Mouse (Mus musculus) intestine, postnatal 0 days (tissue): ENCODE data around the gene Dusp15. TPM values are rescaled to one million over a fixed set of nuclear protein-coding genes. Genes with fewer than 3 reads are reported as not detected.

Experiments
- ATAC-seq: fragments of 200-750 bp; cut with Nextera tagmentation; 2 replicates; pipeline ENCODE4 v1.8.0; 2017; ENCODE audit warnings: mild to moderate bottlenecking, moderate TSS enrichment, moderate library complexity
- H3K27ac ChIP-seq: fragments of 300-500 bp; sonication (generic); 2 replicates; pipeline ENCODE4 v1.5.1; 2014; ENCODE audit warnings: mild to moderate bottlenecking, low read depth, low read length, moderate library complexity
- H3K27me3 ChIP-seq: fragments of 300-500 bp; sonication (generic); replicated peaks from 2 replicates; pipeline ENCODE4 v1.6.1; 2014; ENCODE audit warnings: low read length, mixed read lengths; ENCODE audit not compliant: control insufficient read depth, insufficient read depth
- H3K36me3 ChIP-seq: fragments of 300-500 bp; sonication (generic); 2 replicates; pipeline ENCODE4 v1.6.1; 2014; ENCODE audit warnings: mild to moderate bottlenecking, moderate library complexity; ENCODE audit not compliant: control insufficient read depth, insufficient read depth
- H3K4me1 ChIP-seq: fragments of 300-500 bp; sonication (generic); replicated peaks from 2 replicates; pipeline ENCODE4 v1.6.1; 2014; ENCODE audit warnings: antibody characterized with exemption, low read length, mixed read lengths; ENCODE audit not compliant: control insufficient read depth, insufficient read depth
- H3K4me2 ChIP-seq: fragments of 300-500 bp; sonication (generic); replicated peaks from 2 replicates; pipeline ENCODE4 v1.6.1; 2014; ENCODE audit warnings: low read depth, mild to moderate bottlenecking, moderate library complexity
- H3K4me3 ChIP-seq: fragments of 300-500 bp; sonication (generic); 2 replicates; pipeline ENCODE4 v1.5.1; 2014; ENCODE audit warnings: low read depth, low read length
- H3K9ac ChIP-seq: fragments of 300-500 bp; sonication (generic); 2 replicates; pipeline ENCODE4 v1.6.1; 2014; ENCODE audit warnings: mild to moderate bottlenecking, low read depth, low read length
- H3K9me3 ChIP-seq: fragments of 300-500 bp; sonication (generic); 2 replicates; pipeline ENCODE4 v1.6.1; 2016; ENCODE audit warnings: mixed run types; ENCODE audit not compliant: control insufficient read depth
- CTCF ChIP-seq: sonication (generic); IDR thresholded peaks from 2 replicates; pipeline ENCODE4 v1.5.1; 2016; ENCODE audit warnings: low read depth, mild to moderate bottlenecking, control low read depth, antibody characterized with exemption, moderate library complexity
- WGBS: fragments of 180-500 bp; shearing (Covaris S2); extraction: QIAGEN DNeasy Blood & Tissue Kit; methylation state at CpG from one replicate; pipeline ENCODE4 v1.1.7; 2014; 5-methylcytosine and 5-hydroxymethylcytosine counted together
- polyA plus RNA-seq: library from polyadenylated mRNA; unstranded; fragments of >200 nt; fragmentation: Nextera tagmentation; extraction: Ambion mirVana; gene quantifications from 2 replicates; pipeline ENCODE4 v1.2.1, GENCODE M21; 2015

Dusp15 gene
- polyA plus RNA-seq, 1 experiment from 2014 or later = 0.13 TPM

DNA sequence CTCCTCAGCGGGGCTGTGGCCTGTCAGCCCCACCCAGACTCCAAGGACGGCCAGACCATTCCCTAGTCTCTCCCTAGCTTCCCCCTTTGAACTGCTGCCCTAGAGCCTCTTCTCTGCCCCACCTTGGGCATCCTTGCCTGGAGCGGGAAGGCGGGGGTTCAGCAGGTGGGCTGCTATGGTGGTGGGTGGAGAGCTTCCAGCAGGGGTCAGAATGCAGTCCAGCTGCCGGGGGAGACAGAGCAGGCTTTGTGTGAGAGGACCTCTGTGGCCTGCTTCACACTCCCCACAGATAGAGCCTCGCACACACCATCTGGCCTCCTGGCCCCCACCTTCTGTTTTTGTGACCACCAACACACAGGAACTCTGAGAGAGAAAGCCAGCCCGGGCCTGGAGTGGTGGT lies 29.1 kb downstream of the Dusp15 start:
- H3K4me2 ChIP-seq = no peak overlapping the region
- no peak for ATAC-seq
- no peaks in the 10 kb centered on the region for H3K4me1 ChIP-seq
- no peak for TF ChIP-seq CTCF
- no peak overlapping the region for H3K4me3 ChIP-seq
- H3K9me3 ChIP-seq = no peaks in the 10 kb centered on the region
- WGBS = 35% methylated on average over 7 of the region's 7 CpGs
- H3K27ac ChIP-seq = no peak overlapping the region
- no peak overlapping the region for H3K9ac ChIP-seq
- no peaks in the 10 kb centered on the region for H3K27me3 ChIP-seq
- no peaks in the 10 kb centered on the region for H3K36me3 ChIP-seq

DNA sequence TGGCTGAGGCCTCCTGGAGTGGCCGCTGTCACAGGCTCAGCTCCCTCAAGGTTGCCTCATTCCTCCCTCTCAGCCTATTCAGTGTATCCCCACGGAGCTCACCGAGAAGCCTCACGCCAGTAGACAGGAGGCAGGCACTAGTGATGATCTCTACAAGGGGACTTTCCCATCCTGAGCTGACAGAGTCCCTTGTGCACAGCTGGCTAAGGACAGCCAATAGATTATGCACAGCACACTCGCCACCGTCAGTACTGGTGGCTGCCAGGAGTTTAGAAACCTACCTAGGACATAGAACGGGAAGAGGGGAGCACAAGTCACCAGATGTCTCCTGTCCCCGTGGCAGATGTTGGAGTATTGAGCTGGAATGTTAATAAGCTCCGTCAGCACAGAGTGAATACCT lies 33.8 kb downstream of the Dusp15 start:
- no peak for TF ChIP-seq CTCF
- Histone ChIP-seq H3K9me3 (no peaks in the 10 kb centered on the region), H3K27me3 (peaks cover 5% of the 10 kb centered on the region; the same call in 1 of the 2 replicates), H3K4me1 (no peaks in the 10 kb centered on the region), H3K4me3 (no peak overlapping the region), H3K36me3 (no peaks in the 10 kb centered on the region), H3K9ac (no peak overlapping the region), H3K27ac (no peak overlapping the region), H3K4me2 (no peak overlapping the region)
- no peak for ATAC-seq
- WGBS = 52% methylated on average over 9 of the region's 9 CpGs

DNA sequence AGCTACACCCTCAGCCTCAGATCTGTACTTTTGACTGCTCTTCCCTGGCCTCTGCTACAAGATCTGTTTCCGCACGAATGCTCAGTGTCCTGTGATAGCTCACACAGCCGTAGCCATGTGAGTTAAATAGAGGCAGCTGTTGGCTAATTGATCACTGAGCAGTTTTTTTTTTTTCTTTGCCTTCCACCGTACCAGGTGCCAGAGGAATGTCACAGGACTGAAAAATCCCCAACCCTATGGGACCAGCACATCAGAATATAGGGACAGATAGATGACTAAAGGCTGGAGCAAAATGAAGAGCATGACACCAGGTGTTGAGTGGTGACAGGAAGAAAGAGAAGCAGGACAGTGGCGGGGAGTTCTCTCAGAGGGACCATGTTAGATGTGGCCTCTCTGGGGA lies 35.4 kb downstream of the Dusp15 start:
- WGBS = 58% methylated on average over 5 of the region's 5 CpGs
- no peak overlapping the region for H3K4me2 ChIP-seq
- no peaks in the 10 kb centered on the region for H3K4me1 ChIP-seq
- no peak for TF ChIP-seq CTCF
- no peak for ATAC-seq
- no peak overlapping the region for H3K9ac ChIP-seq
- no peak overlapping the region for H3K4me3 ChIP-seq
- peaks cover 20% of the 10 kb centered on the region for H3K27me3 ChIP-seq
- no peak overlapping the region for H3K27ac ChIP-seq
- H3K9me3 ChIP-seq = no peaks in the 10 kb centered on the region
- H3K36me3 ChIP-seq = no peaks in the 10 kb centered on the region

DNA sequence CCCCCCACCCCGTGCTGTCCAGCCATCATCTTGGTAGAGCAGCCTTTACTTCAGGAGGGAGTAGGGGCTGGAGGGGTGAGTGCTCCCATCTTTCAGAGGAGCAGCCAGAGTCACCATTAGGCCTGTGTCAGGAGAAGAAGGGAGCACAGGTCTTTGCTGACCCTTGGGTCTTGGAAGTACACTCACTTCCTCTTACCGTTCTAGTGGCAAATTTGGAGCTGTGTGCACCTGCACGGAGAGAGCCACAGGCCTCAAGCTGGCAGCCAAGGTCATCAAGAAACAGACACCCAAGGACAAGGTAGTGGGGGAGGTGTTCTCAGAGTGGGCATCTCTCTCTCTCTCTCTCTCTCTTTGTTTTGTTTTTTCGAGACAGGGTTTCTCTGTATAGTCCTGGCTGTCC lies 36.0 kb downstream of the Dusp15 start:
- no peak for ATAC-seq
- WGBS = 61% methylated on average over 4 of the region's 4 CpGs
- Histone ChIP-seq H3K9ac (no peak overlapping the region), H3K4me2 (no peak overlapping the region), H3K4me3 (no peak overlapping the region), H3K27ac (no peak overlapping the region), H3K9me3 (no peaks in the 10 kb centered on the region), H3K4me1 (no peaks in the 10 kb centered on the region), H3K27me3 (peaks cover 23% of the 10 kb centered on the region), H3K36me3 (no peaks in the 10 kb centered on the region)
- TF ChIP-seq CTCF = no peak

DNA sequence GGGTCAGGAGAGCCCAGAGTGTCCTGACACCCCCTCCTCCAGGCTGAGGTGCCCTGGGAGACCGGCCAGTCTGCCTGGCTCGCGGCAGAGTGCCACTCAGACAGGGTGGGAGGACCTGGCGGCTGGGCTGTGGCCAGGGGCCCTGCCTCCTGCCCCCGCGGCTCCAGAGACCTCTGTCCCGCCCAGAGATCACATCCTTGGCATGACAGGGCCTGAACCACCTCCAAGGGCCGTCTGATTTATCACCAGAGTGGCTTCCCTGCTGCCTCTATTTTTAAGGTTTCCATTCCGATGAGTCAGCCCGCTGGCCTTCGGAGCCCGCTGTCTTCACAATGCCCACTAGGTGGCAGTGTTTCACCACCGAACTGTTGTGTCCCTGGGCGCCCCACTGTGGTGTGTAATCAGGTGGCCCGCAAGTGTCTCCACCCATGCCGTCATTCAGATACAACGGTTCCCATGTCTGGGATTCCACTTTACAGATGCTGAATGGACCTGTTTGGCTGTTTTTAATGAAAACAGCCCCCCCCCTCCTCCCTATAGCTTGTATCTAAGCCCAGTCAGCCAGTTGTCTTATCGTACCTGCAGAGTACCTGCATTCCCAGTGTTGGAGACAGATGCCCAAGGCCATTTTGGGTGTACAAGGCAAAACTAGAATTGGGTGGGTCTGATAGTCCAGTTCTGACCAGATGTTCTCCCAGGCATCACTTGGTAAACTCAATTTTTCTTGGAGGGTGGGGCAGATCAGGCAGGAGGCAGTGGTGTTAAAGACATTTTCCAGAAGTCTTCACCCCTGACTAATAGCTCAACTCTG lies 37.0 kb downstream of the Dusp15 start:
- no peaks in the 10 kb centered on the region for H3K9me3 ChIP-seq
- no peak overlapping the region for H3K27ac ChIP-seq
- H3K36me3 ChIP-seq = no peaks in the 10 kb centered on the region
- ATAC-seq = no peak; the same call in 1 of the 2 replicates
- H3K4me1 ChIP-seq = no peaks in the 10 kb centered on the region
- H3K4me2 ChIP-seq = peak overlapping the region; percentile 37
- 0 out of 2 replicates have a peak overlapping the region, but pooled peaks have one; percentile 0 for H3K9ac ChIP-seq
- peak; percentile 97 for TF ChIP-seq CTCF
- H3K27me3 ChIP-seq = peaks cover 23% of the 10 kb centered on the region
- H3K4me3 ChIP-seq = no peak overlapping the region; the same call in 1 of the 2 replicates
- 3% methylated on average over 18 of the region's 18 CpGs for WGBS

DNA sequence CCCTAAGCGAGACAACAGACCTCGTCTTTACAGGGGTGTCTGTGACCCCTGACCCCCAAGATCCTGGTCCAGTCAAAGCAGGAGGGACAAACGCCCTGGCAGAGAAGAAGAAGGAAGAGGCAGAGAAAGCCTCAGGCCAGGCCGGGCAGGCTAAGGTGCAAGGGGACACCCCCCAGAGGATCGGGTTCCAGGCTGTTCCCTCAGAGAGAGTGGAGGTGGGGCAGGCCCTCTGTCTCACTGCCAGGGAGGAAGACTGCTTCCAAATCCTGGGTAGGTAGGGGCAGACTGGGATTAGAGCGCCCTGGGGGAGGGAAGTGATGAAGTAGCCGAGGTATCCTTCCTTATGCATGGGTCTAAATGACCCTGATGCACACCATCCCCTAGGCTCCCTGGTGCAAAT lies 38.0 kb downstream of the Dusp15 start:
- no peak overlapping the region for H3K4me3 ChIP-seq
- no peak overlapping the region for H3K9ac ChIP-seq
- no peaks in the 10 kb centered on the region for H3K4me1 ChIP-seq
- no peak for ATAC-seq
- WGBS = 36% methylated on average over 7 of the region's 7 CpGs
- H3K27me3 ChIP-seq = peaks cover 23% of the 10 kb centered on the region
- no peak for TF ChIP-seq CTCF
- no peaks in the 10 kb centered on the region for H3K36me3 ChIP-seq
- H3K27ac ChIP-seq = no peak overlapping the region
- H3K4me2 ChIP-seq = no peak overlapping the region
- no peaks in the 10 kb centered on the region for H3K9me3 ChIP-seq
